Mouse (Mus musculus): Measurements from ENCODE around the gene 4632433K11Rik. TPM values are rescaled to one million over a fixed set of nuclear protein-coding genes. Genes with fewer than 3 reads are reported as not detected.

Gene 4632433K11Rik
- polyA plus RNA-seq, 1 experiment from 2014 or later, result not detected

DNA sequence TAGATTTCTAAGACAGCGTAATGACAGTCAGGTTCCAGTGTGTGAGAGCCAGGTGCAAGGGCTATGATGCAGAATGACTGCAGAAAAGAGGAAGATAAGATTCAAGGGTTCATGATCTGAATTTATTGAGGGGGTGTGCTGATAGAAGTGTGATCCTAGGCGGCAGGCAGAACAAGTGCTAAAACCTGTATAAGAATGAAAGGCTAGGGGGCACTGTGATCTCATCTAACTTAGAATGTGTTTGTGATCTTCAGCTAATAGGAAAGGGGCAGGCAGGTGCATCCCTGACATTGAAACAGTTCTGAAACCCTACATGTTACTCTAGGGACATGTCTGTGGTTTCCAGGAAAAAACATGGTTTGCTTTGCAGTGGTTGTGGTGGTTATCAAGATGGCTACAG is 12.2 kb downstream of the 4632433K11Rik start:
- 71% methylated on average over 2 of the region's 2 CpGs for WGBS
- no peak overlapping the region for H3K27ac ChIP-seq
- ATAC-seq (ENCODE audit: insufficient number of reproducible peaks, insufficient read depth, low FRiP score, low TSS enrichment, low read depth), result no peak
- no peaks in the 10 kb centered on the region for H3K9me3 ChIP-seq
- H3K36me3 ChIP-seq, result peaks cover 7% of the 10 kb centered on the region
- peaks cover 8% of the 10 kb centered on the region; the same call in 1 of the 2 replicates for H3K4me1 ChIP-seq
- no peak overlapping the region for H3K9ac ChIP-seq
- H3K4me3 ChIP-seq, result no peak overlapping the region
- no peaks in the 10 kb centered on the region for H3K27me3 ChIP-seq
- no peak overlapping the region for H3K4me2 ChIP-seq

DNA sequence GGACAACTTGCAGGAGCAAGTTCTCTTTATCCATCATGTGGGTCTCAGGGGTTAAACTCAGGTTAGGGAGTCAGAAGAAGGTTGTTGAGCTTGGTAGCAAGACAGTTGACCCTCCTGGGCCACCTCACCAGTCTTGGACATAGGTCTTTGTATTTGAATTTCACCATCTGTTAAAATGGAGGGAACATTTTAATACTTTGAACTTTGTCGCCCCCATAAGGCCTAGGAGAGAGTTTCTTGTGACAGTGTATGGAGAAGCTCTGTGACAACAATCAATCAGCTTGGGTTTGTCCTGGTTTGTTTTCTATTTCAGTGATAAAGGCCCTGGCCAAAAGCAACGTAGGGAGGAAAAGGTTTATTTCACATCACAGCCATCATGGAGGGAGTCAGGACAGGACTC is 13.4 kb downstream of the 4632433K11Rik start:
- Histone ChIP-seq H3K27me3 (peaks cover 6% of the 10 kb centered on the region), H3K4me2 (no peak overlapping the region), H3K9me3 (no peaks in the 10 kb centered on the region), H3K4me3 (no peak overlapping the region), H3K4me1 (peaks cover 12% of the 10 kb centered on the region), H3K27ac (no peak overlapping the region), H3K36me3 (no peaks in the 10 kb centered on the region), H3K9ac (no peak overlapping the region)
- WGBS, result 35% methylated on average over 2 of the region's 2 CpGs
- no peak for ATAC-seq (ENCODE audit: insufficient number of reproducible peaks, insufficient read depth, low FRiP score, low TSS enrichment, low read depth)

DNA sequence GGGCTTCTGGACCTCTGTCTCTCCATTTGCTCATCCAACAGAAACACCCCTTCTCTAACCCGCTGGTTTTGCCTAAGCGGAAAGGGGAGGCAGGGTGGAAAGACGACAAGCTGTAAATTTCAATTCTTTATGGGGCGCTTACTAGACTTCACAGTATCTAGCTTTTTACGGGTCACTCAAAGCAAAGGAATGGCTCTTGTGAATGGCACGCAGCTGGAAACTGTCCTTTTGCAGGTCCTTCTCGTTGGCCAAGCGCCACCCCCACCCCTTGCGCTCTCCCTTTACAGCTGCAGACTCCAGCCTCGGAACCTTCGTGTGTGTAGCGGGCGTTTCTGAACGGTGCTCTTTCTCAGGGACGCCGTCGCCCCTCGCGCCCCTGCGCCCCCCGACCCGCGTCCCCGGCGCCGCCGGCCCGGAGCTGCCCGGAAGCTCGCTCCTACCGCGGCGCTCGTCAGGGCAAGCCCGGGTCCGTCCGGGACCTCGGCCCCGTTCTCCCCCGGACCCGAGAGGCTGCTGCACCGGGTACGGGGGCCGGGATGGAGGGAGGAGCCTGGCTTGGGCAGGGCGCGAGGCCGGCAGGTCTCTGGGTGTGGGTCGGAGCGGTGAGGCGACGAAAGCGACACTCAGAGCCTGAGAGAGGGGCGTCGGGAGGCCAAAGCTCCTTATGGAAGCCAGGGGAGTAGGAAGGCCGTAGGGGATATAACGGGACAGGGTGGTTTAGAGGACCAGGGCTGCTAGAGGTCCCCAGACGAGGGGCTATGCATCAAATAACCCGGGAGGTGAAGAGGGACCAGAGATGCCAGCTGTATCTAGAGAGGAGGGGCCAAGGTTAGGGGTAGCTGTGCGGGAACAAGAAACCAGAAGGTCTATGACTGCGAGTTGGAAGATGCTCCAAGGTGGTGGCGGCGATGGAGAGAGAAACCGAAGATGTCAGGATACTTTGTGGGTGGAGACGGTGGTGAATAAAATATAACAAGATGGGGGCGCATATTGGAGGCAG is 17.6 kb downstream of the 4632433K11Rik start, which contains the start of gene Zfp580:
TSS of gene Zfp580 (plus strand) at position 346 of the 1,000 bp plus-strand sequence.
- Histone ChIP-seq H3K36me3 (no peaks in the 10 kb centered on the region), H3K4me1 (peaks cover 42% of the 10 kb centered on the region), H3K9me3 (no peaks in the 10 kb centered on the region), H3K27me3 (peaks cover 45% of the 10 kb centered on the region), H3K27ac (peak within 1 kb of the TSS; percentile 57; the same call in 1 of the 2 replicates), H3K4me3 (peak within 1 kb of the TSS; percentile 77), H3K9ac (peak within 1 kb of the TSS; percentile 90), H3K4me2 (peak within 1 kb of the TSS; percentile 87)
- peak; percentile 62; the same call in 1 of the 2 replicates for ATAC-seq (ENCODE audit: insufficient number of reproducible peaks, insufficient read depth, low FRiP score, low TSS enrichment, low read depth)
- WGBS, result under 1% methylated on average over 65 of the region's 65 CpGs

- Histone ChIP-seq H3K9me3 (no peaks in the 10 kb centered on the region), H3K27me3 (peaks cover 46% of the 10 kb centered on the region), H3K4me2 (peak overlapping the region; percentile 87), H3K4me3 (peak overlapping the region; percentile 77), H3K9ac (peak overlapping the region; percentile 90), H3K36me3 (no peaks in the 10 kb centered on the region), H3K27ac (no peak overlapping the region), H3K4me1 (peaks cover 45% of the 10 kb centered on the region)
- 2% methylated on average over 12 of the region's 12 CpGs for WGBS
- no peak for ATAC-seq (ENCODE audit: insufficient number of reproducible peaks, insufficient read depth, low FRiP score, low TSS enrichment, low read depth)
Observed at GRCm38 (mm10) chr7:5052438-5052837, 18.5 kb downstream of the 4632433K11Rik start.

- H3K36me3 ChIP-seq, result no peaks in the 10 kb centered on the region
- H3K4me2 ChIP-seq, result peak overlapping the region; percentile 87
- peaks cover 51% of the 10 kb centered on the region for H3K27me3 ChIP-seq
- WGBS, result 4% methylated on average over 45 of the region's 45 CpGs
- H3K9me3 ChIP-seq, result no peaks in the 10 kb centered on the region
- H3K4me1 ChIP-seq, result peaks cover 50% of the 10 kb centered on the region
- peak overlapping the region; percentile 77 for H3K4me3 ChIP-seq
- ATAC-seq (ENCODE audit: insufficient number of reproducible peaks, insufficient read depth, low FRiP score, low TSS enrichment, low read depth), result no peak
- peak overlapping the region; percentile 90 for H3K9ac ChIP-seq
- no peak overlapping the region for H3K27ac ChIP-seq
Observed at GRCm38 (mm10) chr7:5052931-5053343, 19.0 kb downstream of the 4632433K11Rik start.

- H3K4me2 ChIP-seq, result peak overlapping the region; percentile 87
- ATAC-seq (ENCODE audit: insufficient number of reproducible peaks, insufficient read depth, low FRiP score, low TSS enrichment, low read depth), result no peak
- H3K27me3 ChIP-seq, result peaks cover 53% of the 10 kb centered on the region
- H3K4me3 ChIP-seq, result peak overlapping the region; percentile 77
- no peaks in the 10 kb centered on the region for H3K36me3 ChIP-seq
- H3K9ac ChIP-seq, result peak overlapping the region; percentile 90
- WGBS, result 7% methylated on average over 32 of the region's 32 CpGs
- no peak overlapping the region for H3K27ac ChIP-seq
- peaks cover 54% of the 10 kb centered on the region for H3K4me1 ChIP-seq
- H3K9me3 ChIP-seq, result no peaks in the 10 kb centered on the region
Observed at GRCm38 (mm10) chr7:5053456-5054179, 19.7 kb downstream of the 4632433K11Rik start.

DNA sequence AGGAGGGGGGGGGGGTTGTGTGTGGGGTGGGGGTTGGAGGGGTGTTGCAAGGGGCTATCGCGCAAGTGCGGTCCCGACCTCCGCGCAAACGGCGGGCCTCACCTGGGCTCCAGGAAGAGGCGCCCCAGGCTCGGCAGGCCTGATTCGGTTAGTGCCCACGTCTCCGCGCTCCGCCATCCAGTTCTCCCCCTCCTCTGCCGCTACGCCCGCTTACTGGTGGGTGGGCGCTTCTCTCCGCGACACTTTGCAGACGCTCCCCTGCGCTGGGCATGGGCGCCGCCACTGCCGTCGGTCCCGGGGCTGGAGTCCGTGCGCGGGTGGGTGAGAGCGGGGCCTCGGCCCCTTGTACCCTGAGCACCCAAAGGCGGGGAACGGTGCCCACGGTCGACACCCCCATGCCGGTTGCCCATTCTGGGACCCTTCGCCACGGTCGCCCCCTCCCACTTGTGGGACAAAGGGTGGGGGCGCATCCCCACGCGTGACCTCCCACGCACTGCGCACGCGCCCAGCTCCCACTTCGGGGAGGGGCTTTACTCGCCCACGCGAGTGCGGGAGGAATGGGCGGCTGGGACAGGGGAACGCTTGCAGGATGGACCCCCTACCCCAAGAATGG is 22.8 kb downstream of the 4632433K11Rik start:
- Histone ChIP-seq H3K4me2 (peak overlapping the region; percentile 82), H3K36me3 (no peaks in the 10 kb centered on the region), H3K9me3 (no peaks in the 10 kb centered on the region), H3K9ac (peak overlapping the region; percentile 89), H3K27ac (peak overlapping the region; percentile 62), H3K4me1 (peaks cover 60% of the 10 kb centered on the region), H3K27me3 (peaks cover 53% of the 10 kb centered on the region), H3K4me3 (peak overlapping the region; percentile 68)
- WGBS, result under 1% methylated on average over 52 of the region's 55 CpGs
- ATAC-seq (ENCODE audit: insufficient number of reproducible peaks, insufficient read depth, low FRiP score, low TSS enrichment, low read depth), result no peak

DNA sequence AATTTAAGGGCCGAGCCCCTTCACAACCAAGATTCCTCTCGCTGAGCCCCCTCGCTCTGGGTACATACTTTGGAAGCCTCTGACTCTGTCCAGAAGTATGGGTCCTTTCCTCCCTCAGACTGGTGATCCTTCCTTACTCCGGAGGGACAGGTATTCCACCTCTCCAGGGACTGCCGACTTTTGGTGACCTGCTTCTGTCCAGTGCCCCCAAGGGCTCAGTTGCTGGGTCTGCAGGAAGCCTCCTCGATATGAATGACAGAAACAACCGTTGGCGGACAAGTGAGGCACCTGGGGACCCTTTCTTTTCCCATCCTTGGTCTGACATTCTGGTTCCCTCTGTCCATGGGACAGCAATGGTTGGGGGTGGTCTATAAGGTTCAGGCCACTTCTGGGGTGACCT is 23.5 kb downstream of the 4632433K11Rik start:
- Histone ChIP-seq H3K4me2 (peak overlapping the region; percentile 82), H3K4me1 (peaks cover 54% of the 10 kb centered on the region), H3K36me3 (no peaks in the 10 kb centered on the region), H3K27ac (no peak overlapping the region), H3K4me3 (peak overlapping the region; percentile 68), H3K9me3 (no peaks in the 10 kb centered on the region), H3K27me3 (peaks cover 46% of the 10 kb centered on the region), H3K9ac (peak overlapping the region; percentile 89)
- no peak for ATAC-seq (ENCODE audit: insufficient number of reproducible peaks, insufficient read depth, low FRiP score, low TSS enrichment, low read depth)
- WGBS, result 36% methylated on average over 8 of the region's 8 CpGs

DNA sequence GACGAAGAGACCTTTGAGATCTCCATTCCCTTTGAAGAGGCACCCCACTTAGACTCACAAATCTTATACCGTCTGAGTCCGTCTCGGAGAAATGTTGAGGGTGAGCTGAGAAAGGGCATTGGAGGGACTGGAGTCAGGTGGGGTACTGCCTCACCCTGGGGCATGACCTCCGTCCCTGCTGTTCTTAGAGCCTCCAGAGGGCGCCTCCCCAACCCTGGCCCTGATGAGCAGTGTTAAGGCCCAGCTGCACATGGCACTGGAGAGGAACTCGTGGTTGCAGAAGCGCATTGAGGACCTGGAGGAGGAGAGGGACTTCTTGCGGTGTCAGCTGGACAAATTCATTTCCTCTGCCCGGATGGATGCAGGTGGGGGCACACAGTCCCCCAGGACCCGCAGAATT is 23.9 kb downstream of the 4632433K11Rik start:
- no peak overlapping the region for H3K27ac ChIP-seq
- peak overlapping the region; percentile 68 for H3K4me3 ChIP-seq
- peaks cover 50% of the 10 kb centered on the region for H3K4me1 ChIP-seq
- no peaks in the 10 kb centered on the region for H3K36me3 ChIP-seq
- 40% methylated on average over 11 of the region's 11 CpGs for WGBS
- H3K9me3 ChIP-seq, result no peaks in the 10 kb centered on the region
- peaks cover 42% of the 10 kb centered on the region for H3K27me3 ChIP-seq
- H3K9ac ChIP-seq, result peak overlapping the region; percentile 89
- no peak for ATAC-seq (ENCODE audit: insufficient number of reproducible peaks, insufficient read depth, low FRiP score, low TSS enrichment, low read depth)
- peak overlapping the region; percentile 82 for H3K4me2 ChIP-seq

GRCm38 (mm10) chr7:5058631-5059030 is 24.7 kb downstream of the 4632433K11Rik start:
- H3K4me2 ChIP-seq, result no peak overlapping the region
- H3K27me3 ChIP-seq, result peaks cover 34% of the 10 kb centered on the region
- H3K36me3 ChIP-seq, result no peaks in the 10 kb centered on the region
- 97% methylated on average over 1 of the region's 1 CpGs for WGBS
- no peaks in the 10 kb centered on the region for H3K9me3 ChIP-seq
- H3K4me3 ChIP-seq, result 0 out of 2 replicates have a peak overlapping the region, but pooled peaks have one; percentile 68
- H3K27ac ChIP-seq, result no peak overlapping the region
- H3K9ac ChIP-seq, result no peak overlapping the region
- ATAC-seq (ENCODE audit: insufficient number of reproducible peaks, insufficient read depth, low FRiP score, low TSS enrichment, low read depth), result no peak
- peaks cover 44% of the 10 kb centered on the region for H3K4me1 ChIP-seq

GRCm38 (mm10) chr7:5059421-5059820 is 25.5 kb downstream of the 4632433K11Rik start:
- Histone ChIP-seq H3K27ac (peak overlapping the region; percentile 99), H3K4me3 (no peak overlapping the region), H3K9ac (peak overlapping the region; percentile 92; the same call in 1 of the 2 replicates), H3K4me2 (peak overlapping the region; percentile 81; the same call in 1 of the 2 replicates), H3K9me3 (no peaks in the 10 kb centered on the region), H3K4me1 (peaks cover 44% of the 10 kb centered on the region), H3K27me3 (peaks cover 26% of the 10 kb centered on the region), H3K36me3 (no peaks in the 10 kb centered on the region)
- WGBS, result 91% methylated on average over 12 of the region's 12 CpGs
- no peak for ATAC-seq (ENCODE audit: insufficient number of reproducible peaks, insufficient read depth, low FRiP score, low TSS enrichment, low read depth)

Measured in embryonic facial prominence, embryonic 13.5 days (tissue).